Mouse (Mus musculus) cerebellum, postnatal 14 days (tissue): Measurements from ENCODE around the gene Hectd2.

ENCODE experiments used
- DNase-seq, 2 experiments: peaks; one replicate each; pipeline ENCODE4 v3.0.0; 2021; ENCODE audit warnings: mixed read lengths in 2 of 2

Gene Hectd2

DNA sequence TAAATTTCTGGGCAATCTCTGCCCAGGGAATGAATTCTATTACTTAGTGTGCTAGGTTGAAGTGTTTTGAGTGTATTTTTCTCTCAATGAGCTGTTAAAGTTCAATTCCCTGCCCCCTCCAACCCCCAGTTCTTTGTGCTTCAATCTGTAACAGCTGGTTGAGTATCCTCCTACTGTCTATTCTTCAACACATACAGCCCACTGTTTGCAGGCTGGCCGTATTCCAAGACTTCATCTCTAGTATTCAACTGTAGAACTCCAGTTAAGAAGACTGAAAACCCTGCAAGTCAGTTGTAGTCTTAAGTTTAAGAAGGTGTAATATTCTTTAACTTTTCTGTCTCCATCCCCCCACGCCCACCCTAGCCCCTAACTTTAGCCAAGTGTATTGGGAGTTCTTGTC, 10.0 kb downstream of the Hectd2 start:
- peak in 1 of 2 experiments; percentile 7 for DNase-seq

DNA sequence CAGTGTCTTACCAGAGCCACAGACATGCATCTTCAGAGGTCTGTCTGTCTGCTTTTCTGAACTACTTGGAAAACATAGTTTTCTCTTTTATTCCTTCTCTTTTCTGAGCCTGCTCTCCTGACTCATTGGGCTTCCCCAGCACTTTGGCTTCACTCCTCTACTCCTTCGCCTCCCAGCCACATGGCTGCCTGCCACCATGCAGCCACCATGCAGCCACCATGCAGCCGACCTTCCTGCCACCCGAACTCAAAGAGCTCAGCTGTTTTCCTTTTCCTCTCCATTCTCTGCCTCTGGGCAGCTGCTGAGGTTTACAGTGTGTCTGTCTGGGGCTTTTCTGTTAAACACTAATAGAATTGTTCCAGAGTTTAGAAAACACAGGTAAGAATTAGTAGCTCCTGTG, 19.5 kb downstream of the Hectd2 start:
- no peak for DNase-seq

DNA sequence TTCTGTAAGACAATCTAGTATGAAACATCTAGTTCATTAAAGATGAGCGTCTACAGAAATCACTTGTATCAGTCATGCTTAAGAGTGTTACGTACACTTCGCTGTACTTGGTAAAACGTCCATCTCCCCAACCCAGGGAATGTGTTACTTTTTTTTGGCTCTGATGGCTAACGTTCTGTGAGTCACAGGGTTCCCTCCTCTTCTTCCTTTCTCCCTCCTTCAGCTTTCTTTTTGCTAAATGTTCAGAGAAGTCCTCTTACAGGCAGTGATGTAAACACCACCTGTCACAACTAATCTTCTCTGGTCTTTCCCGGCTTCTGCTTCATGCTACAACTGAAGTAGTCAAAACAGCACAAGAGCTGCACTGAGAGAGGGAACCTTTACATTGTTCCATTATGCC, 20.7 kb downstream of the Hectd2 start:
- no peak for DNase-seq

DNA sequence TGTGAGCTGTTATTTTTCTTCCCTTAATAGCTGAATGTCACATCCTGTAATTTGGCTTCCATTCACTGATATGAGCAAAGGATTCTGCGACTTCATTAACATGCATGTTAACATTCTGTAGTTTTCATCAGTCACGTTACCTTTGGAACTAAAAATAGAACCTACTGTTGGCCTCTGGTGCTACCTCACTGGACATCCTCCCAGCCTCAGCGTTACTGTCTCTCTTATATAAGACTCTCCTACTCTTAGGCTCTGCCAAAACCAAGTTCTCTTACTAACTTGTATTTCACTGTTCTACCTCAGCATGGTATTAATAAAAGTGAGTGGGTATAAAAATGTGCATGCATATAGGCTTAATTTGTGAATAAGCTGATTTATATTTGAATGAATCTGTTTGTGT, 26.4 kb downstream of the Hectd2 start:
- peak; percentile 10 to 34 for DNase-seq

DNA sequence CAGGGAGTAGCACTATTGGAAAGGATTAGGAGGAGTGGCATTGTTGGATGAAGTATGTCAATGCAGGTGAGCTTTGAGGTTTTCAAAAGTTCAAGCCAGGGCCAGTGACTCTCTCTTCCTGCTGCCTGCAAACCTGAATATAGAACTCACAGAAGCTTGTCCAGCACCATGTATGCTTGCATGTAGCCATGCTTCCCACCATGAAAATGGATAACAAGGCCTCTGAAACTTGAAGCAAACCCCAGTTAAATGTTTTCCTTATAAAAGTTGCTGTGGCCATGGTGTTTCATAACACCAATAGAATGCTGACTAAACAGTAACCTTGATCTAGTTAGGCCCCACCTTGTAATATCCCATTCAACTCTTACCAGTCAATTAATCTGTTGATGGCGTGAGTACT, 27.7 kb downstream of the Hectd2 start:
- no peak for DNase-seq

DNA sequence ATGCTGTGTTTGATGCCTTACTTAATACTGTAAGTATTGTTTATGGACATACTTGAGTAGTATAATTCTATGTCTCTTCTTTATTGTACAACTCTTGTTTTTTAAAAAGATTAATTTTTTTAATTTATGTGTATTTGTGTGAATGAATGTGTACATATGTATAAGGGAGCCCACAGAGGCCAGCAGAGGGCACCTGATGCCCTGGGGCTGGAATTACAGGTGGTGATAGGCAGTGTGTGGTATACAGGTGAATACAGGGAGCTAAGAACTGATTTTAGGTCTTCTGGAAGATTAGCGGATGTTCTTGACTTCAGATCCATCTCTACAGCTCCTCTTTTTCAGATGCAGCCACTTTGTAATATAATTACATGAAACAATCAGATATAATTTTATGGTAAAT, 31.1 kb downstream of the Hectd2 start:
- no peak for DNase-seq

DNA sequence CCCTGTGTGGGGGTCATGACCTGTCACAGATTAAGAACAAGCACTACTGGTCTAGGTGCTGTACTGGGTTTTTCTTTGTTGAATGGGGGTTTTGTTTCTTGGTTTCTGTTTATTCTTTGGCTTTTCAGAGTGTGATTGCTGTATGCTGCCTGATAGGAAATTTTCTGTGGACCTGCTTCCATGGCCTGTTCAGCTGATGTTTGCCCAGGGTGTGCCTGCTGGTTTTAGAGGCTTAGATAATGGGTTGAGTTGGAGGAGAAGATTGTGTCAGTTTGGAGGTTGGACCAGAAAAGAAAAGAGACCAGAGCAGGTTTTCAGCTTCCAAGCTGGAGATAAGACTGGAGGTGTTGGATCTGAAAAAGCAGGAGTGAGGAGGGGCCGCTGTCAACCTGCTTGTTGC, 40.0 kb downstream of the Hectd2 start:
- DNase-seq = no peak

DNA sequence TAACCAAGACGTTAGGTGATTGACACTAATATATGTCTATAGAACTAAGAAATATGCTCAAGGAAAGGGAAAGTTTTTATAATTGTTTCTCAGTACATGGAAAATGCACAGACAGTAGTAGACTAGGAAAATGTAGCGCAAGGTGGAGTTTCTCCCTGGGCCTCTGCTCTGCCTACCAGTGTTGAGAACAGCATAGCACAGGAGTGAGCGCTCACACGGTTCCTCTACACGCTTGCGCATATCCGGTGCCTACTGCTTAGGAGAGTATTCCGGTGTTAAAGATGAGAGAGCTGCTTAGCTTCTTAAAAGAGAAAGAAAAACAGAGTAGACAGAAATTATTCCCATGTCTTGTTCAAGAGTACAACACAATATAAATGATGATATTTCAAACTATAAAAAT, 47.4 kb downstream of the Hectd2 start:
- DNase-seq = no peak

DNA sequence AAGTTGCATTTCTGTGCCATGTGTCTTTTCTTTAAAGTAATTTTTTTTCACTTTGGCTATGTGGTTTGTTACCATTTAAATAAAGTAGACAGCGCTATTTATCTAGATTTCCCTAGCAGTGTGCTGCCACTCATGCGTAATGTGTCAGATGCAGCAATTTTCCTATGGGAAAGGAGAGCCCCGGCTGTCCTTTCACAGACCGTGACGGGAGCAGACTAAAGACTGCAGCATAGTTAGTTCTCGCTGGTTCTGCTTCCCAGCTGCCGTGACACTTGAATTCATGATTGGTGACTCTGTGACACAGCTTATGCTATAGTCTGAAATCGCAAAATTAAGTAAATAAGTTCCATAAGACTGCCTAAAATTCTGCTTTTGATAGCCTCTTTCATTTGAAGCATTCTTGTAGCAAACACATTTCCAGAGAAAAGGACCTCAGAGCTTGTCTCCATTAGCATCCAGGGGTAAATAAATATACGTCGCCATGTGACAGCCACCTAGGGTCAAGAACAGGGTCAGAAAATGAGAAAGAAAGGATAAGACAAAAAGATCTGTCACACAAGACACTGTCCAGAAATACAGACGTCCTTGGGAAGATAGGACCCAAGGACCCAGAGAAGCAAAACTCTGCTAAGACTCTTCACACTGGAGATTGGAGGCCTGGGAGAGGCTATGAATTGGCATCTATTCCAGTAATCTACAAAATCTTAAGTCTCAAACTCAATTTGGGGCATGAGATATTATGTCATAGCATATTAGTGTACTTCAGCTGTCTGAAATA, 48.3 kb downstream of the Hectd2 start:
- no peak for DNase-seq

DNA sequence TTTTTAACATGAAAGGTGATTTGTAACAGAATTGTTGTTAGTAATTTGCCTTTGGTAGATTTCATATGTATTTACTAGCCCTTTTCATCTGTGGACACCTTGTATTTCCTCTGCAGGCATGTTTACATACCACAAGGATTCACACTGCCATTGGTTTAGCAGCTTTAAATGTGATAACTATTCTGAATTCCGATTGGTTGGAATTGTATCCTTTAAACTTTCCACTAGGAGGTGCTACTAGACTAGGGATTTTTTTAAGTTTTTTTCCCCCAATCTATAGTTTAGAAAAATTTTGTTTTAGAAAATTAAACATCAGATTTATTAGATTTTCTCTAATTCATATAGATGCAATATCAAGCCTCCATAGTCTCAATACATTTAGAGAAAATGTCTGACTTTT, 51.8 kb downstream of the Hectd2 start:
- no peak for DNase-seq

DNA sequence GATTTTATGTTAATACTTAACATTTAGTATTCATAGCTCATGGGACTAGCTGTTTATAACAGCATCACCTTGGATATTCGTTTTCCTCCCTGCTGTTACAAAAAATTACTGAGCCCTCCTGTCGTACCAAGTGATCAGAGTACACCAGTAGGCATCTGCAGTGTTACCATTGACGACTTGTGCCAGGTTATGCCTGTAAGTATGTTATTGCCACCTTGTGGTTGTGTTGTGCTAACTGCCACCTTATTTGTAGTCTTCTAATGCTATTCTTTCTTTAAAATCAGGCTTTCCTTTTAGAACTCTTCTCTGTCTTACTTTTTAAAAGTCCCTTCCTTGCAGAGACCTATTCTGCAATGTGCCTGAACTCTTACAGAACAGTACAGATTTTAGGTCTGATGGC, 54.8 kb downstream of the Hectd2 start:
- DNase-seq = peak; percentile 12 to 14

DNA sequence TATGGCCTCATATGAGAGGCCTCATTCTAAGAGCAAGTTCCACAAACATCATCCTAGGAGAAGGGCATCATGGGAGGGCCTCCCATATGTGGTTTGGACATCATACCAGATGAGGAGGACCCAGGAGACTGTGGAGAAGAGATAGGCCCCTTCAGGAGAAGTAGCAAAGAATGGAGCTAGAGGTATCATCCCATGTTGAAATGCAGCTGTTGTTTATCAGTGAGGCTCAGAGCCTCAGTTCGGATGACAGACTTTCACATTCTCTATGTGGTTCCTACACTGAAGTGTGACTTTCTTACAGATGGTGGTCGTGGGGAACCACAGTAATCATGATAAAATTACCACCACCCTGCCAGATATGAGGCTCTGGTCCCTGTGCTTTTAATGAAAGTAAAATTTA, 55.9 kb downstream of the Hectd2 start:
- DNase-seq = no peak

DNA sequence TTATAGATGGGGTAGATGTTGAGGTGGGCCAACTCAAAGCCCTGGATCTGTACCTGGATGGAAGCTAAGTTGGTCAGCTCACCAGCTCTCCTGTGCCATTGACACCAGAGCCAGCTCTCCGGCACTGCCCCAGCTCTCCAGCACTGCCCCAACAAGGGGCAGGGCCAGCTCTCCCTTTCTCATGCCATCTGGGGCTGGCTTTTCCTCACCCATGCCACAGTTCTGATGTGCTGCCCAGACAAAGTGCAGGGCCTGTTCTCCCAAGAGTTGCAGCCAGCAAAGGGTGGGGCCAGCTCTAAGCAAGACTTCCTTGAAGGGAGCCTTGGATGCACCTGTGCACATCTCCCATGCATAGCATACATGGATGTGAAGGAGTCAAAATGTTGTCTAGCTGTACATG, 71.5 kb downstream of the Hectd2 start:
- DNase-seq = no peak

DNA sequence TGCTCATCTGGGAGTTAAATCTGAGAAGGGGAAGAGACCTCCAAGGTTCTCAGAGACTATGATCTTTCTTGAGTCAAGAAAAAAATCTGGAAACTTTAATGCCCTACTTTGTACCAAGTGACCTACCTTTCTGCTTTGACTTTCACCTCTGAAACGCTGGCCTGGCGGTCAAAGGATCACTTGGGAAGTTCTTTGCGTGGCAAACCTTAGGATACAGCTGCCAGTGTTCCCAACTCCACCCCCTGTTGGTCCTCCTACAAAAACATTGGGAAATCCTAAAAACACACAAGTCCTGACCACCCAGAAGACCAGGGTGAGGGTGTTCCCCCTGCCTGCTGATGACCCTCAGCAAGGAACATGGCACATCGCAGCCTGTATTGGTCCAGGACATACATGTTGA, 72.4 kb downstream of the Hectd2 start:
- no peak for DNase-seq

DNA sequence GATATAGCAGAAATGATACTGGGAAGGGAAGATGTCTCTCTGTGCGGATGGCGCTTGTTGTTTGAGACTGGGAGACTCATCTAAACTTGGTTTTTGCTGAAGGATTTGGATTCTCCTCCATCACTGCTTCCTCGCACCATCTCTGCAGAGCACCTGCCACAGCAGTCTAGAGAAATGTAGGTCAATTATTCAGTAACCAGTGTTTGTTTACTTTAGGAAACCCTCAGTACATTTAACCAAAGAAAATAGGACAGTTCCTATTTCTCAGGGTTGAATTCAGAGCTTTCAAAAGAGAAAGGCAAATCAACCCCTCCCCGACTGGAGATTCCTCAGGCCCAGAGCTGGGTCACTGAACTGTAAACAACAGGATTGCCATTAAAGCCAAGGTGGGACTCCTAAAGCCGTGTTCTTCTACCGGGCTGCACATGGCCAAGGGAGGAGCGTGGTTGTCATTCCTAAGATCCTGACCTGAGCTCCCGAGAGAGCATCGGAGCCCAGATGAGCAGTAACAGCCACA, 75.0 kb downstream of the Hectd2 start:
- no peak for DNase-seq

DNA sequence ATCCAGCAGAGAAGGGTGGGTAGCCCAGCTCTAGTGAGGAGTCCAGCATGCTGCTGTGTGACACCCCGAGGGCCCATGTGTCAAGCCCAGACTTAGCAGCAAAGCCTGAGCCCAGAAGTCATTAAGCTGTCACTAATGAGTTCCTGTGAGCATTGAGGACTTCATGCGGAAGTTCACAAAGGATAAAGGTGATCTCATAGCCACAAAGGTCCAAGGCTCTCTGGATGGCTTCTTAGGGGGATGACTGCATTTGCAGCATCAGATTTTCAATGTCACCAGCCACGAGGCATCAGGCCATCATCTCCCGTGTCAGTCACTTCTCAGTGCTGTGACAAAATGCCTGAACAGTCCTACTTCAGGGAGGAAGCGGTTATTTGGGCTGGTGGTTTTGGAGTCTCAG, 75.9 kb downstream of the Hectd2 start:
- no peak for DNase-seq

DNA sequence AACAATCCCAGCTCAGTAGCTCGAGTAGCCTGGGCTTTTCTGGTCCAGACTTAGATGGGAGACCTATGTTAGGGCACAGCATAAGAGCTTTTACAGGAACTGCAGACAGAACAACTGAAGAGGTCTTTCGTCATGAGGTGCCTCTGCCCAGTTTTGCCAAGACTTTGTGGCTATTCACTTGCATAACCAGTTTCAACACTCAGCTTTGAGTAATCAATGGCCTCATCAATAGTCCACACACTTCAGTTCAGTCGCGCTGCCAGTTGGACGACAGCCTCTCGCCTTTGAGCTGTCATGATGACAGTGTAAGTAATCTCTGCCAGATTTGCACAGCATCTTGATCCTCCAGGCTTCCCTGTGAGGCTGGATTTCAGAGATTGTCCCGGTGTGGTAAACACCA, 80.3 kb downstream of the Hectd2 start:
- no peak for DNase-seq

DNA sequence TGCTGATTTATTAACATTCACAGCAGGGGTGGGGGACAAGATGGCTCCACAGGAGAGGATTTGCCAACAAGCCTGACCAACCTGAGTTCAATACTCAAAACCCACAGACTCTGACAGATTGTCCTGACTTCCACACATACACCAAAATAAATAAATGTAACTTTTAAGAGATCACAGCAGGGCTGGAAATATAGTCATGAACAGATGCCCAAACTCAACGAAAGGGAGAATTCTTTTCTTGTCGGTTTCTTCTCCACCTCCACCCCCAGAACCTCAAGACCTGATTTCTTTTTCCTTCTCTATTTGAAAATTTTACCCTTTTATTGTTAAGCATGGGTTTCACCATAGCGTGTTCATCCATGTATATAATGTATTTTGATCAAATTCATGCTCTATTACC, 82.8 kb downstream of the Hectd2 start:
- DNase-seq = no peak

DNA sequence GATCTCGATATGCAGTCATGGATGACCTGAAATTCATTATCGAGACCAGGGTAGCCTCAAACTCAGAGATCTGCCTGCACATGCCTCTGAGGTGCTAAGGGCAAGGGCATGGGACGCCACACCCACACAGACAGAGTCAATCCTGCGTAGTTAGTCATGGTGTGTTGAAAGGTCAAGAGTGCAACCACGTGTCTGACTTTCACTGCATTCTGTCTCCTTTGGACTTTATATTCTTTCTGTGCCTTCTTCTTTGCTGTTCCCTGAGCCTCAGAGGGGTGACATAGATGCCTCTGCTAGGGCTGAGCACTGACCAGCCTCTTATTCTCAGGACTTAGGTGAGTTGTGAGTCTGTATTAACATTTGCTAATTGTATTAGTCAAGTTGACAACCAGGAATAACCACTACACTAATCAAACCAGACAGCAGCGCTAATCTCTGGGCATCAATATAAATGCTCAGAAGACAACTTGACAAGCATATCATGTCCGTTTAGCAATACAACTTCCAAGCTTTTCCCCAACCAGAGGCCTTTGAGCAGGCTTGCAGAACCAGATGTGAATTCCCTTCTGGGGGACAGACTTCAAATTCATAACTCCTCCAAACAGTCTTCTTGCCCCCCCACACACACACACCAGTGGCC, 83.6 kb downstream of the Hectd2 start:
- no peak for DNase-seq

DNA sequence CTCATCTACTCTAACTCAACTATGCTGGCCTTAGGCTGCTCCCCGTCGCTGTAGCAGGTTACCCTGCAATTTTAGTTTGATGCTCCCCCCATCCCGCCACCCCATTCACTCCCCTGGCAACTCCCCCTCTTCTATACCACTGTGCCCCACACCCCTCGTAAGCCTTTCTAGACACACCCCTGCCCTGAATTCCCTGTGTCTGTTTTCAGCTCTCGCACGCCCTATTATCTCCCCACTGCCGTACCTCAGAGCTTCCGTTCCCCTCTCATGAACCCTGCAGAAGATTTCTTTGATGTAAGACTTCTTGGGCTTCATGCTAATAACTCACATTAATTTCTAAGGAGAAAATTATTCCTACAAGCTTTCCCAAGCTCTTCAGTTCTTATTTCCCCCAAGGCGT, 84.6 kb downstream of the Hectd2 start:
- no peak for DNase-seq

DNA sequence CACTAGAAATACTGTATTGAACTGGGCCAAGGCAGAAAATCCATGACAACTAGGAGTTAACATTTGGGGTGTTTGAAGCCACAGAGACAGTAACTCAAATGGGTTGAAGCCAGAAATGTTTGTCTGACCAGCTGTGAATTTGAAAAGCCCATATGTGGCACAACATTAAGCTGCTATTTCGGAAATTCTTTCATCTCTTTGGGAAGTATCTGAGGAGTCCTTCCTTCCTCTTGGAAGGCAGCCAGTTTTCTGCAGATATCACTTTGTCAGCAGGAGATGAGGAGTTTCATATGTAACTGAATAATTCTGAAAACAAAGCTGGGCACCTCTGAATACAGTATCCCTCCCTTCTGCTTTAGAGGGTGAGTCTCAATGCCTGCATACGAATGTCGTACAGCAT, 86.7 kb downstream of the Hectd2 start:
- no peak for DNase-seq

DNA sequence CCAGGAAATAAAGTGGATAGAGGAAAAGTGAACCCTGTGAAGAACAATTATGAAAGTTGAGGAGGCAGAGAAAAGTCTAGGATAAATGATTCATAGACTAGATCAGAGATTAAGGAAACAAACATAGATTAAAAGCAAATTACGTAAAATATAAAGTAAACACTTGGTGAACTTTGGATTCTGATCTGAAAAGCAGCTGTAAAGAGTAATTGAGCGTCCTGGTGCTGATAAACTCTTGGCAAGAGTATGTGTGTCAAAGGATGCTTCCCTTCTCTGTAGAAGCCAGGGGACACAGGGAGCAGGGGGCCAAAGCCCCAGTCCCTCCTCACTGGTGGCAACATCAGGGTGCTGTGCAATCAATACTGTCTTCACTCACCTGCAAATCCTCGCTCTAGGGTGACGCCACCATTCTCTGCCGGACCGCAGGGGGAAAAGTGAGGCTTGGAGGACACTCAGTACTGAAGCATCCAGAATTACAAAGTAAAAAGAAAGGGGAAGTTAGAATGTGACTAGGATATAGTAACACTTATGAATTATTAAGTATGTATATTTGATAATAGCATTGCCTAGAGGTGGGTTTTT, 91.0 kb downstream of the Hectd2 start:
- DNase-seq = no peak

DNA sequence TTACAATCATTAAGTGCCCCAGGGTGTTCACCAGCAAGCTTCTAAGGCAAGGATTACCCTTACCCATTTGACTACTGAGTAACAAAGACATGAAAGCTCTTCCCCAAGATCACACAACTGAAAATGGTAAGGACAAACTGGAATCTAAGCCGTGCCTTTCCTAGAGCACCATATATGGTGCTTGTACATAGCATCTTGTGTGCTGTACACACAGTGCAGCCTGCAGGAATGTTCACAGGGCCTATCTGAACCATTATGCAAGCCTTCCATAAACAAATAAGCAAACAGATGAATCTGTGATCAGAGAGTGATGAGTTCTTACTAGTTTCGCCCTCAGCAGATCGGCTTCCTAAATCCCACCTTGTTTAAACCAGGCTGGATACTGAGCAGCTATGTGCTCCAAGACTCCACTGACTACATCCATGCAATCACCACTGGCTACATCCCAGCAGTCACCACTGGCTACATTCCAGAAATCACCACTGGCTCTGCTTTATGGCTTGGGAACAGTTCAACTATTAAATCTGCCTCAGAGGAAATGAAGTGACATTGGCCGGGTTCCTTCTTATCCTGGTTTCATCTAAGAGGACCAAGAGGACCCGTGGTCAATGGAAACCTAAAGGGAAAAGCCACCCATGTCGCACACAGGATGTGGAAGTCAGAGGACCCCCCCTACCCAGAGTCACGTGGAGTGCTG, 91.8 kb downstream of the Hectd2 start:
- no peak for DNase-seq

DNA sequence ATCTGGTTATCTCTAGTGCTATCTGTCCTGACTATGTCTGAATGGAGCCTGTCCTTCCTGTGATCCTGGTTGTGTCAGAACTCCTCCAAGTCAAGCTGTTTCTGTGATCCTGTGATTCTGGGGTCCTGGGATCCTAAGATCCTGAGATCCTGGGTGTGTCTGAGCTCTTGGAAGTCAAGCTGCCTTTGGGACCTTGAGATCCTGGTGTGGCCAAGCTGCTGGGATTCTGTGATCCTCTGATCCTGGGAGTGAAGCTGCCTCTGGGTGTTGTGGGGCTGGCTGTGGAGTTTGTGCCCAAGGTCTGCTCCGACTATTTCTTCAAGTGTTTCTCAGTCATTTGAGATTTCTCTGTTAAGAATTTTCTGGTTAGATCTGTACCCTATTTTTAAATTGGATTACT, 98.2 kb downstream of the Hectd2 start:
- DNase-seq = no peak
